Mouse (Mus musculus) intestine, postnatal 0 days (tissue): ENCODE measurements at regions not wholly inside any gene's neighbourhood (a gene's known extent, or its start where the extent isn't known, plus 50 kb on each side); places are given as distances from the start of the nearest gene placed in this dataset.

Experiments
- ATAC-seq: fragments of 200-750 bp; cut with Nextera tagmentation; 2 replicates; pipeline ENCODE4 v1.8.0; 2017; ENCODE audit warnings: mild to moderate bottlenecking, moderate TSS enrichment, moderate library complexity
- H3K27ac ChIP-seq: fragments of 300-500 bp; sonication (generic); 2 replicates; pipeline ENCODE4 v1.5.1; 2014; ENCODE audit warnings: mild to moderate bottlenecking, low read depth, low read length, moderate library complexity
- H3K27me3 ChIP-seq: fragments of 300-500 bp; sonication (generic); replicated peaks from 2 replicates; pipeline ENCODE4 v1.6.1; 2014; ENCODE audit warnings: low read length, mixed read lengths; ENCODE audit not compliant: control insufficient read depth, insufficient read depth
- H3K36me3 ChIP-seq: fragments of 300-500 bp; sonication (generic); 2 replicates; pipeline ENCODE4 v1.6.1; 2014; ENCODE audit warnings: mild to moderate bottlenecking, moderate library complexity; ENCODE audit not compliant: control insufficient read depth, insufficient read depth
- H3K4me1 ChIP-seq: fragments of 300-500 bp; sonication (generic); replicated peaks from 2 replicates; pipeline ENCODE4 v1.6.1; 2014; ENCODE audit warnings: antibody characterized with exemption, low read length, mixed read lengths; ENCODE audit not compliant: control insufficient read depth, insufficient read depth
- H3K4me2 ChIP-seq: fragments of 300-500 bp; sonication (generic); replicated peaks from 2 replicates; pipeline ENCODE4 v1.6.1; 2014; ENCODE audit warnings: low read depth, mild to moderate bottlenecking, moderate library complexity
- H3K4me3 ChIP-seq: fragments of 300-500 bp; sonication (generic); 2 replicates; pipeline ENCODE4 v1.5.1; 2014; ENCODE audit warnings: low read depth, low read length
- H3K9ac ChIP-seq: fragments of 300-500 bp; sonication (generic); 2 replicates; pipeline ENCODE4 v1.6.1; 2014; ENCODE audit warnings: mild to moderate bottlenecking, low read depth, low read length
- H3K9me3 ChIP-seq: fragments of 300-500 bp; sonication (generic); 2 replicates; pipeline ENCODE4 v1.6.1; 2016; ENCODE audit warnings: mixed run types; ENCODE audit not compliant: control insufficient read depth
- CTCF ChIP-seq: sonication (generic); IDR thresholded peaks from 2 replicates; pipeline ENCODE4 v1.5.1; 2016; ENCODE audit warnings: low read depth, mild to moderate bottlenecking, control low read depth, antibody characterized with exemption, moderate library complexity
- WGBS: fragments of 180-500 bp; shearing (Covaris S2); extraction: QIAGEN DNeasy Blood & Tissue Kit; methylation state at CpG from one replicate; pipeline ENCODE4 v1.1.7; 2014; 5-methylcytosine and 5-hydroxymethylcytosine counted together

- no peak for TF ChIP-seq CTCF
- no peak overlapping the region for H3K4me2 ChIP-seq
- no peaks in the 10 kb centered on the region for H3K9me3 ChIP-seq
- no peaks in the 10 kb centered on the region for H3K36me3 ChIP-seq
- H3K4me1 ChIP-seq, result no peaks in the 10 kb centered on the region
- no peak overlapping the region for H3K4me3 ChIP-seq
- H3K27me3 ChIP-seq, result no peaks in the 10 kb centered on the region
- WGBS, result 82% methylated on average over 4 of the region's 4 CpGs
- H3K27ac ChIP-seq, result no peak overlapping the region
- H3K9ac ChIP-seq, result no peak overlapping the region
- no peak for ATAC-seq
These were observed 211.6 kb downstream of the Mex3b start for GRCm38 (mm10) chr7:83078695-83079094.

- H3K27me3 ChIP-seq, result no peaks in the 10 kb centered on the region
- H3K4me2 ChIP-seq, result no peak overlapping the region
- no peaks in the 10 kb centered on the region for H3K36me3 ChIP-seq
- H3K4me3 ChIP-seq, result no peak overlapping the region
- no peaks in the 10 kb centered on the region for H3K9me3 ChIP-seq
- no peak overlapping the region for H3K27ac ChIP-seq
- TF ChIP-seq CTCF, result no peak
- no peak overlapping the region for H3K9ac ChIP-seq
- no peaks in the 10 kb centered on the region for H3K4me1 ChIP-seq
- no peak for ATAC-seq
- 61% methylated on average over 1 of the region's 1 CpGs for WGBS
These were observed 212.7 kb downstream of the Mex3b start for GRCm38 (mm10) chr7:83079842-83080241.

- Histone ChIP-seq H3K9ac (no peak overlapping the region), H3K36me3 (no peaks in the 10 kb centered on the region; the same call in 1 of the 2 replicates), H3K9me3 (no peaks in the 10 kb centered on the region), H3K4me3 (no peak overlapping the region), H3K27me3 (no peaks in the 10 kb centered on the region), H3K27ac (no peak overlapping the region), H3K4me1 (no peaks in the 10 kb centered on the region), H3K4me2 (no peak overlapping the region)
- TF ChIP-seq CTCF, result no peak
- 77% methylated on average over 6 of the region's 6 CpGs for WGBS
- no peak for ATAC-seq
These were observed 217.5 kb downstream of the Mex3b start for GRCm38 (mm10) chr7:83084496-83085082.

GRCm38 (mm10) chr7:83085547-83086158 is 218.5 kb downstream of the Mex3b start:
- Histone ChIP-seq H3K9me3 (no peaks in the 10 kb centered on the region), H3K4me1 (no peaks in the 10 kb centered on the region), H3K4me3 (no peak overlapping the region), H3K4me2 (no peak overlapping the region), H3K36me3 (no peaks in the 10 kb centered on the region; the same call in 1 of the 2 replicates), H3K27me3 (no peaks in the 10 kb centered on the region), H3K9ac (no peak overlapping the region), H3K27ac (no peak overlapping the region)
- 72% methylated on average over 4 of the region's 4 CpGs for WGBS
- no peak for TF ChIP-seq CTCF
- no peak for ATAC-seq

GRCm38 (mm10) chr7:83087408-83087807 is 220.3 kb downstream of the Mex3b start:
- ATAC-seq, result no peak
- WGBS, result 75% methylated on average over 4 of the region's 4 CpGs
- no peak for TF ChIP-seq CTCF
- no peaks in the 10 kb centered on the region for H3K9me3 ChIP-seq
- H3K36me3 ChIP-seq, result no peaks in the 10 kb centered on the region; the same call in 1 of the 2 replicates
- no peaks in the 10 kb centered on the region for H3K4me1 ChIP-seq
- no peak overlapping the region for H3K27ac ChIP-seq
- H3K4me2 ChIP-seq, result no peak overlapping the region
- no peak overlapping the region for H3K9ac ChIP-seq
- H3K4me3 ChIP-seq, result no peak overlapping the region
- H3K27me3 ChIP-seq, result no peaks in the 10 kb centered on the region

GRCm38 (mm10) chr7:83088125-83088524 is 221.0 kb downstream of the Mex3b start:
- H3K4me1 ChIP-seq, result no peaks in the 10 kb centered on the region
- no peak overlapping the region for H3K9ac ChIP-seq
- no peak for ATAC-seq
- no peak overlapping the region for H3K4me3 ChIP-seq
- no peaks in the 10 kb centered on the region; the same call in 1 of the 2 replicates for H3K36me3 ChIP-seq
- no peaks in the 10 kb centered on the region for H3K9me3 ChIP-seq
- 49% methylated on average over 4 of the region's 4 CpGs for WGBS
- no peaks in the 10 kb centered on the region for H3K27me3 ChIP-seq
- TF ChIP-seq CTCF, result no peak
- H3K27ac ChIP-seq, result no peak overlapping the region
- no peak overlapping the region for H3K4me2 ChIP-seq
